Mouse (Mus musculus) thymus, adult 18-20 months (tissue): Measurements from ENCODE around the gene Unc119b.
A peak's percentile ranks its signal among the peaks of the same experiment; 100 is the strongest.
"Not testable (repeated sequence)": the region's sequence is repeated elsewhere in the genome, so short reads cannot be mapped to it uniquely, and the experiment has no call there.

Source experiments
- DNase-seq, 2 experiments: peaks; one replicate each; pipeline ENCODE4 v3.0.0; 2022; ENCODE audit warnings: mixed read lengths in 2 of 2

Unc119b gene

DNA sequence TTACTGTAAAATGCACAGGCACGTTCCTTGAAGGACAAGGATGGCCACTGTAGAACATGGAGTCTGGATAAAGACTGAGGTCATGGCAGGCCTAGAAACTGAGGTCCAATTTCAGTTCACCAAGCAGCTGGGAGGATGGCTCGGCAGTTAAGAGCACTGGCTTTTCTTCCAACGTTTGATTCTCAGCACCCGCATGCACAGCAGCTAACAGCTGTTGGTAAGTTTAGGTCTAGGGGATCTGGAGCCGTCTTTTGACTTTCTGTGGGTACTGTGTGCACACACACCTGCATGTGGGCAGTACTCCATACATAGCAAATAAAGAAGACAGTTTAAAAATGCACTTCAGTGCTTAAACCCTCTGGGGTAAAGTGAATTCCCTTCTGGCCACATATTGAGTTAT lies 53.1 kb downstream of the Unc119b start:
- peak in 1 of 2 experiments; percentile 45 for DNase-seq

DNA sequence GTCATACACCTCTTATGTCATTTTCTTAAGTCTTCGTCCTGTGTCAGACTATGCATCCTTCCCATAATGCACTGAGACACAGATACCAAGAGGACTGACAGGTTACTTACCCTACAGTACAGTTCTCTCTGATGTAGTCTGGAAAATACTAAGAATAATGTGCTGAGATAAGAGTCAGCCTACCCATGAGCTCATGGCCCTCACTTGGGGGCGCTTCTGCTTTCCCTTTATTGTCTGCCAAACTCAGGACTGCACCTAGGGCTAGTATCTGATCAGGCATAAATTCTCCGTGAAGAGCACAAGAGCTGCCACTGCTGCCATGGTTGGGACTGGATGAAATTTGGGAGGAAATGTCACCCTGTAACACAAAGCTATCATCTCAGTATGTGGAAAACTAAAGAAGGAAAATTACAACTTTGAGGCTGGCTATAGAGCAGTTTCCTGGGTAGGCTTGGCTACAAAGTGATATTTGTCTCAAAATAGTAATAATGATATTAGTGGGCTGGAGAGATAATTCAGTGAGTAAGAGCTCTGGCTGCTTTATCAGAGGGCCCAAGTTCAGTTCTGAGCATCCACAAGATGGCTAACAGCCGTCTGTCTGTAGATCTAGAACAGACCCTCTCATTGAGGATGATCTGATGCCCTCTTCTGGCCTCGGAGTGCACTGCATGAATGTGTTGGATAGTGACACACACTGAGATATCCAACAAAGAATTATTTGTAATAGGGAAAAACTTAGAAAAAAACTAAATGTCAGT lies 58.5 kb downstream of the Unc119b start:
- peak; percentile 27 to 44 for DNase-seq

- DNase-seq, result no peak
These were observed 60.0 kb downstream of the Unc119b start for GRCm38 (mm10) chr5:115074749-115075148.

DNA sequence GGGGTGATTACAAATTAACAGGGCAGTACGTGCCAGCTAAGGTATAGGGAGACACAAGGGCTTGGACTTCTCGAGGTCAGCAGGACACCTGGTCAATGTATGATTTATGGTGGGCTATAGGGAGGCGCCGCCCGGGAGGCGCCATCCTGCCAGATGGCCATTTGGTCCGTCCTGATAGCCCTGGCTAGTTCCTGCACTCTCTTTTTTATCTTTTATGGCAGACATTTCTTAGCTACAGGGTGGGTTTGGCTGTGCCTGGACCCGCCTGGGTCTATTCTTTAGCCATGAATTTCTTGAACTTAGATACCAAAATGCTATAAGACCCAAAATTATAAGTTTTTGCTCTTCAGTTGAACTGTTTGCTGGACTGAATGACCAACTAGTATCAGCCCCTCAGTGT lies 61.5 kb downstream of the Unc119b start:
- not testable (repeated sequence) for DNase-seq
